Mouse (Mus musculus) intestine, embryonic 16.5 days (tissue): Measurements from ENCODE around the gene Entpd6. TPM values are rescaled to one million over a fixed set of nuclear protein-coding genes. Genes with fewer than 3 reads are reported as not detected.

Source experiments
- ATAC-seq: fragments of 200-750 bp; cut with Nextera tagmentation; 2 replicates; pipeline ENCODE4 v1.8.0; 2017; ENCODE audit warnings: moderate TSS enrichment, moderate library complexity
- H3K27ac ChIP-seq: fragments of 300-500 bp; sonication (generic); 2 replicates; pipeline ENCODE4 v1.5.1; 2014; ENCODE audit warnings: mild to moderate bottlenecking, low read length
- H3K27me3 ChIP-seq: fragments of 300-500 bp; sonication (generic); replicated peaks from 2 replicates; pipeline ENCODE4 v1.6.1; 2014; ENCODE audit warnings: low read length, control low read depth, mixed read lengths; ENCODE audit not compliant: control insufficient read depth, insufficient read depth
- H3K36me3 ChIP-seq: fragments of 300-500 bp; sonication (generic); 2 replicates; pipeline ENCODE4 v1.6.1; 2014; ENCODE audit warnings: low read length, control low read depth; ENCODE audit not compliant: control insufficient read depth, insufficient read depth
- H3K4me1 ChIP-seq: fragments of 300-500 bp; sonication (generic); 2 replicates; pipeline ENCODE4 v1.6.1; 2014; ENCODE audit warnings: low read length, control low read depth, mixed read lengths; ENCODE audit not compliant: control insufficient read depth, insufficient read depth
- H3K4me2 ChIP-seq: fragments of 300-500 bp; sonication (generic); 2 replicates; pipeline ENCODE4 v1.6.1; 2014; ENCODE audit warnings: low read depth, low read length, control low read depth
- H3K4me3 ChIP-seq: fragments of 300-500 bp; sonication (generic); 2 replicates; pipeline ENCODE4 v1.5.1; 2014; ENCODE audit warnings: mild to moderate bottlenecking, low read length
- H3K9ac ChIP-seq: fragments of 300-500 bp; sonication (generic); 2 replicates; pipeline ENCODE4 v1.6.1; 2014; ENCODE audit warnings: low read depth, low read length
- H3K9me3 ChIP-seq: fragments of 300-500 bp; sonication (generic); 2 replicates; pipeline ENCODE4 v1.6.1; 2016; ENCODE audit warnings: low read length, control low read depth; ENCODE audit not compliant: control insufficient read depth
- WGBS: fragments of 180-500 bp; shearing (Covaris S2); extraction: QIAGEN DNeasy Blood & Tissue Kit; methylation state at CpG from one replicate; pipeline ENCODE4 v1.1.7; 2014; 5-methylcytosine and 5-hydroxymethylcytosine counted together
- polyA plus RNA-seq: library from polyadenylated mRNA; unstranded; fragments of >200 nt; fragmentation: Nextera tagmentation; extraction: Ambion mirVana; gene quantifications from 2 replicates; pipeline ENCODE4 v1.2.1, GENCODE M21; 2015

Gene Entpd6
- polyA plus RNA-seq, 1 experiment from 2014 or later, result 28.1 TPM

DNA sequence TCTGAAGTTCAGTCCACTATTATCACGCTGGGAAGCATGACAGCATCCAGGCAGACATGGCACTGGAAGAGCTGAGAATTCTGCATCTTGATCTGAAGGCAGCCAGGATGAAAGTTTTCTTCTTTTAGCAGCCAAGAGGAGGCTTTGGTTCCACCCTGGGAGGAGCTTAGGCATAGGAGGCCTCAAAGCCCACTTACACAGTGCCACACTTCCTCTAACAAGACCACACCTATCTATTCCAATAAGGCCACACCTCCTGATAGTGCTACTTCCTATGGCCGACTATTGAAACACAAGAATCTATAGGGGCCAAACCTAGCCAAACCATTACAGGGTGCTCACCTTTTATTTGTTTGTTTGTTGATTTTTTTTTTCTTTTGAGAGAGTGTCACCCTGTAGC is 34.0 kb downstream of the Entpd6 start:
- WGBS, result 86% methylated on average over 2 of the region's 2 CpGs
- Histone ChIP-seq H3K4me3 (no peak overlapping the region), H3K9ac (no peak overlapping the region), H3K4me1 (peaks cover 12% of the 10 kb centered on the region), H3K27ac (no peak overlapping the region), H3K4me2 (no peak overlapping the region), H3K9me3 (no peaks in the 10 kb centered on the region), H3K36me3 (no peaks in the 10 kb centered on the region), H3K27me3 (no peaks in the 10 kb centered on the region)
- no peak for ATAC-seq

DNA sequence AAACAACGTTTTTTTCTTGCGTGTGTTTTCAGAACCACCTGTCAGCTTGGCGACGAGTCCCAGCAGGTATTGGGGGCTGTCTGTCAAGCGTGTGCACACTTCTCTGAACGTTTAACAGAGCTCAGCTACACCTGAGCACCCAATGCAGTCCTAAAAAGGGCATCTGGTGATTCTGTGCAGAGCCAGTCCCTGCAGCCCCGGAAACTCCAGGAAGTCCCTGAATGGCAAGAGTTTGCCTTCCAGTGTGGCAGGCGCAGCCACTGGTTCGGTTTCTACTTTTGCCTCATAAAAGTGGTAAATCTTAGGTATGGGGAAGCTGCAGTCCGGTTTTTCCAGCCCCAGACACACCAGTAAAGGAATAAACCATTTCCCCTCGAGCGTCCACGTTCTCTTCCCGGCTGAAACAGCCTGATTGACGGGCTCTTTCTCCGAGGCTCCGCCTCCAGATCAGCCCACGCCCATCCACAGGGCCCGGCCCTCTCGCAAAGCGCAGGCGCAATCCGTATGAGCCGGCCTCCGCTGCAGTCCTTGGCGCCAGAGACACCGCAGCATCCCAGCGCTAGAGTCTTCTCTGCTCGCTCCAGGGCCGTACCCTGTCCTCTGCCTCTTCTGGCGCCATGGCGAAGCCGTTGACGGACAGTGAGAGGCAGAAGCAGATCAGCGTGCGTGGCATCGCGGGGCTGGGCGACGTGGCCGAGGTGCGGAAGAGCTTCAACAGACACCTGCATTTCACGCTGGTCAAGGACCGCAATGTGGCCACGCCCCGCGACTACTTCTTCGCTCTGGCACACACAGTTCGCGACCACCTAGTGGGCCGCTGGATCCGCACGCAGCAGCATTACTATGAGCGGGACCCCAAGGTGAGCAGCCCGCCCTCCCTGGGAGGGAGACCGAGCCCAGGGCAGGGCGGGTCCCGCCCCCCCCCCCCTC is 37.7 kb downstream of the Entpd6 start, which contains the start of gene Pygb:
Gene Pygb, plus strand, starts transcription at position 485 of the 930 bp plus-strand sequence.
- Histone ChIP-seq H3K27ac (peak within 1 kb of the TSS; percentile 88), H3K4me3 (peak within 1 kb of the TSS; percentile 75), H3K36me3 (no peaks in the 10 kb centered on the region), H3K4me2 (peak within 1 kb of the TSS; percentile 87), H3K4me1 (peaks cover 20% of the 10 kb centered on the region), H3K9ac (peak within 1 kb of the TSS; percentile 80), H3K27me3 (no peaks in the 10 kb centered on the region), H3K9me3 (no peaks in the 10 kb centered on the region)
- peak; percentile 98 for ATAC-seq
- WGBS, result 1% methylated on average over 53 of the region's 58 CpGs

DNA sequence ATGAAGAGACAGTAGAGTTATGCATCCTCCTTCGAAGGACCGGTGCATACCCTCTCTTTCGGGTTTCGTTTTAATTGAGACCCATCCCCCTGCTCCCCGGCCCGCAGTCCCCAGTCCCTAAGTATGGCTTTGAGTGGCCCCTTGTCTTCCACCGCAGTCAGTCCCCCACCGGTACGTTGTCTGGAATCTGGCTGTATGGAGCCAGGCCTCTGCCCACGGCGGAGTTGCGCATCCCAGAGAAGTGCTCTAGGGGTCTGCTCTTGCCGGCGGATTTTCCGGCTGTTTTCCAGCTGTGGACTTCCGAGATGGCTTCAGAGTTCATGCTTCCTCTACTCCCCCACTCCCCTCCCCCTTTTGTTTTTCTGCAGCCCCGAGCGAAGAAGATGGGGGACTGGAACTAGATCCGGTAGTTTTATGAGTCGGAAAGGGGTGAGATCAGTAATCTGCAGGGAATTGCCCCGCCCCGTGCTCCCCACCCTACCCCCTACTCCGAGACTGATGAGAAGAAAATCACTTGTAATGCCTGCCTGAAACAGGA is 38.5 kb downstream of the Entpd6 start:
- WGBS, result under 1% methylated on average over 23 of the region's 23 CpGs
- Histone ChIP-seq H3K9me3 (no peaks in the 10 kb centered on the region), H3K9ac (peak overlapping the region; percentile 80), H3K4me3 (peak overlapping the region; percentile 75), H3K27ac (peak overlapping the region; percentile 88), H3K27me3 (no peaks in the 10 kb centered on the region), H3K36me3 (no peaks in the 10 kb centered on the region), H3K4me1 (peaks cover 20% of the 10 kb centered on the region), H3K4me2 (peak overlapping the region; percentile 87)
- ATAC-seq, result peak; percentile 2; the same call in 1 of the 2 replicates

DNA sequence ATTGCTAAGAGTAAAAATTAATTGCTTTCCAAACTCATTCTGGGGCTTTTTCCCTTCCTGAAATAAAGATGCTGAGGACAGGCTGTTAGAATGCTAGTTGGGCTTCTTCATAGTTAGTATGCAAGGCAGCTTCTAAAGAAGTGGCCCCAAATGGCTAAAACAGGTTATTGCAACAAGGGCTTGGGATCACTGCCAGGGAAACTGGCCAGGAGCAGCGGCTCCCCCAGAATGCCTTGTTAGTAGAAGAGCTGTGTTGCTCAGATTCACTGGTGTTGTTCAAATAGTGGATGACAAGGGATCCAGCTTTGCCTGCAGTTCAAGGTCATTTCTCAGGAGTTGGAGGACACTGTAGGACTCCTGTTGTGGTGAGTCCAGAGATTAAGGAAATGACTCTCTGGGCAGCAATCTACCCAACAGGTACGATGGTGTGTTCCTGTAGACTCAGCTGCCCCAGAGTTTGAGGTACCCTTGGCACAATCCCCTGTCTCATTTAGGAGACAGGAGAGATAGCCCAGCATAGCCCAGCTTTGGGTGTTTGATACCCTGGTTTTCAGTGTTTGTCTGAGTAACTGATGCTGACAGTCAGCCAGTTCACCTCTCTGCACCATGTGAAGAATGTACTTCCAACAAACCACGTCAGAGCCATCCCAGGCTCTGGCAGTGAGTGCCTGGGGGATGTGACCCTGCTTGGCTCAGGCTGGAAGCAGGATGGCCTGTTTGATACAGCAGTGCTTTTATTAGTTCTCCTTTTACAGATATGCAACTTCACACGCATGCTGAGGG is 40.1 kb downstream of the Entpd6 start:
- no peaks in the 10 kb centered on the region for H3K36me3 ChIP-seq
- H3K9me3 ChIP-seq, result no peaks in the 10 kb centered on the region
- H3K4me1 ChIP-seq, result peaks cover 20% of the 10 kb centered on the region
- 0 out of 2 replicates have a peak overlapping the region, but pooled peaks have one; percentile 52 for H3K9ac ChIP-seq
- H3K4me2 ChIP-seq, result peak overlapping the region; percentile 13; the same call in 1 of the 2 replicates
- ATAC-seq, result no peak
- 54% methylated on average over 4 of the region's 4 CpGs for WGBS
- H3K4me3 ChIP-seq, result peak overlapping the region; percentile 9
- H3K27ac ChIP-seq, result no peak overlapping the region
- no peaks in the 10 kb centered on the region for H3K27me3 ChIP-seq

DNA sequence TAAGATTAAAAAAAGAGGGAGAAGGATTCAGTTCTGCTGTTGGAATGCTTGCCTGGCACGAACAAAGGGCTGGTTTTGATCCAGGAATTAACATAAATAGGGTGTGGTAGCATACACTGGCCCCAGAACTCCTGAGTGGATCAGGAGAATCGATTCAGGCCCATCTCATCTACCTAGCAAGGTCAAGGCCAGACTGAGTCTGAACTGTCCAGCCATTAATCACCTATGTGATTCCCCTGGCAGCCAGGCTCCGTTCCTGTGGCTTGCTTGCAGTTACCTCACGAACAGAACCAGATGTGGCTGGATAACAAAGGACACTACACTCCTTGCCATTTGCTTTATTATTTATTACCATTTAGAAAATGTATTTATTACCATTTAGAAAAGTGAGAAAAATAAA is 44.5 kb downstream of the Entpd6 start:
- Histone ChIP-seq H3K4me3 (no peak overlapping the region), H3K4me2 (no peak overlapping the region), H3K9me3 (no peaks in the 10 kb centered on the region), H3K9ac (no peak overlapping the region), H3K4me1 (peaks cover 11% of the 10 kb centered on the region; the same call in 1 of the 2 replicates), H3K27me3 (no peaks in the 10 kb centered on the region), H3K36me3 (0 out of 2 replicates have a peak, but pooled peaks cover 3% of the 10 kb centered on the region), H3K27ac (no peak overlapping the region)
- WGBS, result 50% methylated on average over 4 of the region's 4 CpGs
- ATAC-seq, result no peak

DNA sequence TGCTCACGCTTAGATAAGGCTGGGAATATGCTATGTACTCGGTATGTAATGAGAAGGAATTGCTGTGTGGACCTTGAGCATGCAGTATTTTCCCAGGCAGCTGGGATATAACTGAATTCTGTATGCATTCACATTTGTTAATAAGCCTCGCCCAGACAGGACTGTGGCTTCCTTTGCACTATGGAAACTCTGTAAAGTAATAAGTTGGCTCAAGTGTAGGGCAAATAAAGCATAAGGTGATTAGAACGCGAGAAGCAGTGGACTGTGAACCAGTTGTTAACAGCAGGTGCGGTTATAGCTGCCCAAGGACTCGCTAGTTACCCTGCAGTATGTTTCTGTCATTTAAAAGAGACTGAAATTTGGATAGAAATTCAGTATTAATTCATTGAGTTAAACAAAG is 49.2 kb downstream of the Entpd6 start:
- no peaks in the 10 kb centered on the region for H3K27me3 ChIP-seq
- no peak overlapping the region for H3K4me3 ChIP-seq
- H3K9ac ChIP-seq, result no peak overlapping the region
- H3K36me3 ChIP-seq, result peaks cover 13% of the 10 kb centered on the region
- no peak overlapping the region for H3K27ac ChIP-seq
- H3K9me3 ChIP-seq, result no peaks in the 10 kb centered on the region
- 0 out of 2 replicates have a peak, but pooled peaks cover 3% of the 10 kb centered on the region for H3K4me1 ChIP-seq
- peak; percentile 79 for ATAC-seq
- no peak overlapping the region for H3K4me2 ChIP-seq
- 74% methylated on average over 7 of the region's 7 CpGs for WGBS

DNA sequence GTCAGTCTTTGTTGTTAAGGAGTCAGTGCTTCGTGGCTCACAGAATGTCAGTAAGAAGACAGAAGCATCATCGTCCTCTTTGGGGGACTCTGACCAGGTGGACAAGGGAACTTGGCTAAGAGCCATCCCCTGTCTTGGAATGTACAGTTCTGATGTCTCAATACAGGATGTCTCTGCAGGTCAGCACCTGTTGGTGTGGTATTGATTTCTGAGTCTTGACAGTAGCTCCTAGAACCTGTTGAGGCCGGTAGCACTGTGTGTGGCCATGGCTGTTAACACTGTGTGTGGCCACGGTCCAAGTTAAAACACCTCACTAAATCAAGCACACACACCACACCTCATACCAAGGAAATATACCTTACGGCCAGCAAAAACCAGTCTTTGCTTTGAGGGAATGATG is 51.8 kb downstream of the Entpd6 start:
- Histone ChIP-seq H3K36me3 (peaks cover 13% of the 10 kb centered on the region), H3K4me2 (no peak overlapping the region), H3K27ac (no peak overlapping the region), H3K4me3 (no peak overlapping the region), H3K9me3 (no peaks in the 10 kb centered on the region), H3K4me1 (0 out of 2 replicates have a peak, but pooled peaks cover 3% of the 10 kb centered on the region), H3K9ac (no peak overlapping the region), H3K27me3 (no peaks in the 10 kb centered on the region)
- WGBS, result 82% methylated on average over 5 of the region's 5 CpGs
- no peak for ATAC-seq

DNA sequence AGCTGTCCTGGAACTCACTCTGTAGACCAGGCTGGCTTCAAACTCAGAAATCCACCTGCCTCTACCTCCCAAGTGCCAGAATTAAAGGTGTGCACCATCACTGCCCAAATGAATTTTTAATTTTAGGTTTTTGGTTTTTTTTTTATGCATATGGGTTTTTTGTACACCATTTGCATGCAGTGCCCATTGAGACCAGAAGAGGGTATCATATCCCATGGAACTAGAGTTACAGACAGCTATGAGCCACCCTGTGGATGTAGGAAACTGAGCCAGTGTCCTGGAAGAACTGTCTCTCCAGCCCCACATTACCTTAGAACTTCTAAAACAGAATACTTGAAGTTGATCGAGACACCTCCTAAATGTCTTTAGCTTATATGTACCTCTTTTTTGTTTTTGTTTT is 54.2 kb downstream of the Entpd6 start:
- WGBS, result 95% methylated on average over 1 of the region's 1 CpGs
- peaks cover 16% of the 10 kb centered on the region for H3K36me3 ChIP-seq
- H3K4me1 ChIP-seq, result 0 out of 2 replicates have a peak, but pooled peaks cover under 1% of the 10 kb centered on the region
- ATAC-seq, result no peak
- H3K27ac ChIP-seq, result no peak overlapping the region
- H3K4me3 ChIP-seq, result no peak overlapping the region
- no peak overlapping the region for H3K9ac ChIP-seq
- H3K27me3 ChIP-seq, result no peaks in the 10 kb centered on the region
- H3K9me3 ChIP-seq, result no peaks in the 10 kb centered on the region
- H3K4me2 ChIP-seq, result no peak overlapping the region

DNA sequence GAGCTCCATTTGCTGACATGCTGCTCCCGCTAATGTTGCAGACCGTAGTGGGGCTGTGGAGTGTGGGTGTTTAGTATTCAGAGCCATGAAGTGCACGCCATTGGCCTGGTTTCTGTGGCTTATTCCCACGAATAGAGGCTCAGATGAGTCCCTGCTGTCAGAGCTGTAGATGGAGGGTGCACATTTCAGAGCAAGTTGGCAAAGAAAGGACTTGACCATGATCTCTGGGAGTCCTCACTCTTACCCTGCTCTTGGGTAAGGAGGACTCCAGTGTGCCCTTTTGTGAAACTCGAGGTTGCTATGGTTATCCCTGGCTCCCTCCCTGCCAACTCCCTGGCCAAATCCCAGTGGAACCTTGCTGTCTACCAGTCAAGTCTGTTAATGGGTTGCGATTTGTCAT is 59.5 kb downstream of the Entpd6 start:
- Histone ChIP-seq H3K36me3 (peaks cover 22% of the 10 kb centered on the region), H3K9me3 (no peaks in the 10 kb centered on the region)

More for the DNA sequence above, 59.5 kb downstream of the Entpd6 start:
- Histone ChIP-seq H3K9ac (no peak overlapping the region), H3K27ac (no peak overlapping the region), H3K4me1 (no peaks in the 10 kb centered on the region), H3K4me3 (no peak overlapping the region), H3K27me3 (no peaks in the 10 kb centered on the region), H3K4me2 (no peak overlapping the region)
- no peak for ATAC-seq
- WGBS, result 86% methylated on average over 6 of the region's 6 CpGs
